Mouse (Mus musculus) lung, postnatal 10 days (tissue): ENCODE data around the gene Olfr596.
"Not testable (repeated sequence)": the region's sequence is repeated elsewhere in the genome, so short reads cannot be mapped to it uniquely, and the experiment has no call there.

Source experiments
- DNase-seq: peaks from one replicate; pipeline ENCODE4 v3.0.0; 2021

The Olfr596 gene

DNA sequence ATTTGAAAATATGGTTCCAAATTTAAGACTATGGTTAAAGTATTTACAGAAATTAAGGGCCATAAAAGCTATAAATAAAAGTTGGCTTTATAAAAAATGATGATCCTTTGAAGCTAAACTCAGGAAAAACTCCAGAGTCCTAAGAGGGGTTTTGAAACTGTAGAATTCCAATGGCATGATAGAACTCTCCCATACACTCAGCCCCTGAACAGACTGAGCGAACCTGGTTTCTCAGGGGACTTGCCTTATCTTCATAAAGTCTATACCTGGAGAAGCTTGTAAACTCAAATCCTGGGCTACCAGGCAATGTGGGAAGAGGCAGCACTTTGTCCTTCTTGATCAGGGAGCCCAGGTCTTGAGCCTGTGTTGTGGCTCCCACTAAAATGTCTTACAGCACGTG, at the start of gene Olfr596:
Olfr596 (plus strand) TSS at position 301 of the 400 bp plus-strand sequence.
- not testable (repeated sequence) for DNase-seq

DNA sequence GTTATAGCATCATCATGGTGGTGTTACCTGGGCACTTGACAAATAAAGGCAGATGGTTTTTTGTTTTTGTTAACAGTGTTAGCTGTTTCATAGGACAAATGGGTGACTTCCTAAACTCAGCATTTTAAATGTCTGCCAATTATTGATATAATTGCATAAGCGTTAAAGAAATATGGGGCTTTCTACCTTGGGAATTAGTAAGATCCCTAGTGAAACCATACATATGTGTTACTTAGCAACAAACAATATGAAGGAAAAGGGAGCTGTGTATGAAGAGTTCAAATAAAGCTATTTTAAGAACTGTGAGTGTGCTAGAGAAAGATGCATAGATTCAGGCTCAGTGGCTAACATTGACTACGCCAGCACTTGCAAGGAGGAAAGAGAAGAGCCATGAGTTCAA, 10.6 kb downstream of the Olfr596 start, which contains the start of gene Olfr597:
Olfr597 (plus strand) TSS at position 301 of the 400 bp plus-strand sequence.
- not testable (repeated sequence) for DNase-seq

GRCm38 (mm10) chr7:103323268-103323667, 17.8 kb downstream of the Olfr596 start, which contains the start of gene Olfr598:
Gene Olfr598 (plus strand): TSS chr7:103323568.
- no peak for DNase-seq

DNA sequence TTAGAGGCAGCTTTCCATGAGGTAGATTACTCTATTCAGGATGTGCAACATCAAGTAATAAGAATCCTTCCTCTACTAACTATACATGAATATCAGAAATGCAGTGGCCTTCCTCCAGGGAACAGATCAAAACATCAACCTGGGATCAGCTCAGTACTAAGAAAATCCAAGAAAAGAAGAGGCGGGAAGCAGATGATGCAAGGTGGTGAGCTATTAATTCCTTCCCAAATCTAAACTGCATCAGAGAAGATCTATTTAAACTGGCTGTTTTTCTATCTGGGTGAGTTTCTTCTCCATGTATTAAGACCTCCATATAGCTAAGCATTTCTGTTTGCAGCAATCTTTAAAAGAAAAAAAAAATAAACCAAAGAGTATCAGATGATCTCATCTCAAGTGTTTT, 30.2 kb downstream of the Olfr596 start, which contains the start of gene Olfr599:
Olfr599 (plus strand) TSS at position 301 of the 400 bp plus-strand sequence.
- no peak for DNase-seq

- no peak for DNase-seq
These were observed 44.1 kb downstream of the Olfr596 start, which contains the start of gene Olfr600 for GRCm38 (mm10) chr7:103349569-103349968. Gene Olfr600 (minus strand): TSS chr7:103349669.
